Mouse (Mus musculus) spleen, postnatal 0 days (tissue): ENCODE results near the gene Ncoa4. TPM values are rescaled to one million over a fixed set of nuclear protein-coding genes. Genes with fewer than 3 reads are reported as not detected.

Experiments
- polyA plus RNA-seq: library from polyadenylated mRNA; unstranded; fragments of >200 nt; fragmentation: Nextera tagmentation; extraction: Ambion mirVana; gene quantifications from 2 replicates; pipeline ENCODE4 v1.2.1, GENCODE M21; 2015

The Ncoa4 gene
- polyA plus RNA-seq: 171 and 184 TPM in 2 replicates

DNA sequence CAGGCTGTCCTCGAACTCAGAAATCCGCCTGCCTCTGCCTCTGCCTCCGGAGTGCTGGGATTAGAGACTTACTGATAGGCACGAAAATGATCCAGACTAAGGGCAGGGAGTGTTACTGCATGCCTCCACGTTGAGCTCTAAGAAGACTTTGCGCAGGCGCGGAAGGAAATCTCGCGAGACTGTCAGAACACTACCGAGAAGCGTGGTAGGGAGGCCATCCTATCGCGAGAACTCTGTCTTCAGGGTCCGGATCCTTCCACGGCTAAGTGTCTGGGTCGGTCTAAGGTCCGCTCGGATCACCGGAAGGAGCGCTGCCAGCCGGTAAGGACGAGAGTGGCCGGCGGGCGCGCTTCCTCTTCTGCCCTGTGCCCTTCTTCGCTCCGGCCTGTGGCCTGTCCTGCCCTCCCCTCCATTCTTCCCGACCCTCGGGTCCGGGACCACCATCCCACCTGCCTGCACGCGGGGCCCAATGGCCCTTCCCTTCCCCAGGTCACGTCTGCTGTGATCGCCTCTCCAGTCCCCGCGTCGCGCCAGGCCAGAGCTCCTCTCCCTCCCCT is at the start of gene Ncoa4:
Gene Ncoa4 (plus strand): TSS at position 176 of the 557 bp plus-strand sequence.

GRCm38 (mm10) chr14:32141723-32142122 is 17.9 kb upstream of the Ncoa4 start, which contains the start of gene Msmb:
TSS of gene Msmb (plus strand) at chr14:32142023.

DNA sequence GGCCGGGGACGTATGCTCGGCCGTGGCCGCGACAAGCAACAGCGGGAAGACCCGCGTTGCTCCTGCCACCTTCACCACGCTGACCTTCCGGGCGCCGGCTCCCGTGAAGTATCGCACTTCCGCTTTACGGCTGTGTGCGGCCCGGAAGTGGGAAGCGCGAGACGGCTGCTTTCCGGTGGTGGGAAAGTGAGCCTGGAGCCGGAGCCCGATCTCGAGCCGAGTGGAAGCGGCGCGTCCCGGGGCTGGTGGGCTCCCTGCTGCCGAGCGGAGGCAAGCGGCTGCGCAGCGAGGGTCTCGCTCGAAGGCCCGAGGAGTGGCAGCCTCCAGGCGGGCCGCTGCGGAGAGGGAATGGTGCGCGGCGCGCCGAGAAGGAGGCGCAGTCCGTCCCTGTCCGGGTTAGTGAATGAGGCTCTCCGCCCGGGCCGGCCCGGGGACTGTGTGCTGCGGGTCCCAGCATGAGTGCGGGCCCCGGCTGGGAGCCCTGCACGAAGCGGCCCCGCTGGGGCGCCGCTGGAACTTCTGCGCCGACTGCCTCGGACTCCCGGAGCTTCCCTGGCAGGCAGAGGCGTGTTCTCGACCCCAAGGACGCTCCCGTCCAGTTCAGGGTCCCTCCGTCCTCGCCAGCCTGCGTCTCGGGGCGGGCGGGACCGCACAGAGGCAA is 42.3 kb downstream of the Ncoa4 start, which contains the start of the genes Timm23 and Parg:
Gene Timm23 (minus strand): TSS at position 108 of the 661 bp plus-strand sequence.
Gene Parg (plus strand): TSS at position 159 of the 661 bp plus-strand sequence.

Other genes with a start within 250 kb of the Ncoa4 start
- 0.37 and 0.53 TPM in 2 replicates for gene Galnt15, start 130.9 kb upstream of the Ncoa4 start, polyA plus RNA-seq
- gene Oxnad1, start 74.5 kb upstream of the Ncoa4 start, polyA plus RNA-seq: 16.1 and 16.9 TPM in 2 replicates
- 80.3 and 87.0 TPM in 2 replicates for gene Dph3, start 74.1 kb upstream of the Ncoa4 start, polyA plus RNA-seq
- 0.91 and 1.2 TPM in 2 replicates for gene Msmb, start 17.8 kb upstream of the Ncoa4 start, polyA plus RNA-seq
- 181 and 206 TPM in 2 replicates for gene Timm23, start 42.0 kb downstream of the Ncoa4 start, polyA plus RNA-seq
- 14.2 and 16.3 TPM in 2 replicates for gene Parg, start 42.1 kb downstream of the Ncoa4 start, polyA plus RNA-seq
- gene Ogdhl, start 162.2 kb downstream of the Ncoa4 start, polyA plus RNA-seq: 0.38 and 1.0 TPM in 2 replicates
- gene 1700024G13Rik, start 228.5 kb downstream of the Ncoa4 start, polyA plus RNA-seq: not detected in 2 replicates